Mouse (Mus musculus) heart, embryonic 13.5 days (tissue): ENCODE results near the gene Cox7b2. TPM values are rescaled to one million over a fixed set of nuclear protein-coding genes. Genes with fewer than 3 reads are reported as not detected.

ENCODE experiments used
- polyA plus RNA-seq: library from polyadenylated mRNA; unstranded; fragments of >200 nt; fragmentation: Nextera tagmentation; extraction: Ambion mirVana; gene quantifications from 2 replicates; pipeline ENCODE4 v1.2.1, GENCODE M21; 2015

Cox7b2 gene
- polyA plus RNA-seq, 1 experiment from 2014 or later = 0.79 TPM

Other genes starting within 250 kb of the Cox7b2 start
- 1.3 and 1.4 TPM in 2 replicates for gene Gabrb1, start 109.9 kb upstream of the Cox7b2 start, polyA plus RNA-seq
- gene Gabra4, start 110.1 kb upstream of the Cox7b2 start, polyA plus RNA-seq = 6.1 and 7.6 TPM in 2 replicates